Mouse (Mus musculus): ENCODE measurements around the gene Lrrd1. TPM values are rescaled to one million over a fixed set of nuclear protein-coding genes. Genes with fewer than 3 reads are reported as not detected.

Lrrd1 gene
- total RNA-seq, 2 experiments from 2014 or later: not detected

Other genes with a start within 250 kb of the Lrrd1 start
- 1 to 10 TPM; 5.5 to 6.8 TPM for gene Pex1, start 249.1 kb upstream of the Lrrd1 start, total RNA-seq (2021)
- gene Rbm48, start 248.6 kb upstream of the Lrrd1 start, total RNA-seq (2021): 1 to 10 TPM; 5.0 to 5.5 TPM
- not detected for gene Tmbim7, start 194.0 kb upstream of the Lrrd1 start, total RNA-seq (2021)
- gene Gatad1, start 188.0 kb upstream of the Lrrd1 start, total RNA-seq (2021): 10 to 100 TPM; 87.4 to 99.2 TPM
- gene Ankib1, start 42.2 kb upstream of the Lrrd1 start, total RNA-seq (2021): 10 to 100 TPM; 18.9 to 20.5 TPM
- gene Krit1, start 42.0 kb upstream of the Lrrd1 start, total RNA-seq (2021): 10 to 100 TPM; 13.8 to 15.2 TPM
- gene Mterf1a, start 48.8 kb downstream of the Lrrd1 start, total RNA-seq (2021): 1 to 10 TPM; 1.0 to 1.9 TPM
- gene Akap9, start 82.9 kb downstream of the Lrrd1 start, total RNA-seq (2021): 10 to 100 TPM; 39.9 to 50.6 TPM